Mouse (Mus musculus): ENCODE data around the gene Efhd2. TPM values are rescaled to one million over a fixed set of nuclear protein-coding genes. Genes with fewer than 3 reads are reported as not detected.
A peak's percentile ranks its signal among the peaks of the same experiment; 100 is the strongest.

Gene Efhd2
- polyA plus RNA-seq, 1 experiment from 2014 or later = 77.8 TPM

DNA sequence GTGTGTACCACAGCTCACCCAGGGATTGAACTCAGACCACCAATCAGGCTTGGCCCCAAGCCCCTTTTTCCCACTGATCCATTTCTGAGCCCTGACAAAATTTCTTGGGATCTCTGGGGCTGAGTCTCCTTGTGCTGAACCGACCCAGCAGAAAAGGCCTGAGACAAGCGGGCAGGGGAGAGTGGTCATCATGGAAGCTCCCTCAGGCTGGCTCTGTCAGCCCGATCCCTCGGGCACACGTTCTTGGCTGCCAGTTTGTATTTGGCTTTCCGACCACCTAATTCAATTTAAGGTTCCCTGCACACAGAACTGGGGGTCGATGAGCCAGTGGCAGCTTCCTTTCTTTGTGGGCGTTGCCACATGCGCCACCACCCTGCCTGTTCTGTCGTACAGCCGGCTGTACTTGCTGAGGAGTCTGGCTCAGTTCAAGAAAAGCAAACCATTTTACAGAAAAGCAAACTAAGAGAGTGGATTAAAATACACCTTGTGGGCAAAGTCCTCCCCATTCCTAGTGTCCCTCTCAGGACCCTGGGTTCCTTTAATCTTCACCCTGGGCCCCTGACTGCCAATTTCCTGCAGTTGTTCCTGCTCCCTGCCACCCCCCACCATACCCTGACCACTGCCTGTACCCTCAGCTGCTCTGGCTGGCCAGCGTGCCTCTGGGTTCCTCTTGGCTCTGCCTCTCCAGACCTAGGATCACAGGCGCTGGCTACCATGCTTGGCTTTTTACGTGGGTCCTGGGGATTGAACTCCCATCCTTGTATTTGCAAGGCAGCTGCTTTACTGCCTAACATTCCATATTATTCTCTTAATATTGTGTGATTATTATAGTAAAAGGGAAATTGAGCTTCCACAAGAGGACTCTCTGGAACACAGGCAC, 57.7 kb downstream of the Efhd2 start:
- no peak for ATAC-seq (ENCODE audit: low FRiP score, low read depth)
- Histone ChIP-seq H3K27ac (replicated peaks) (no peak overlapping the region), H3K27me3 (no peaks in the 10 kb centered on the region), H3K4me3 (no peak overlapping the region), H3K4me1 (replicated peaks) (no peaks in the 10 kb centered on the region), H3K9ac (no peak overlapping the region), H3K36me3 (peaks cover 21% of the 10 kb centered on the region; the same call in 1 of the 2 replicates), H3K9me3 (no peaks in the 10 kb centered on the region), H3K4me2 (no peak overlapping the region)
- WGBS = 51% methylated on average over 14 of the region's 14 CpGs

DNA sequence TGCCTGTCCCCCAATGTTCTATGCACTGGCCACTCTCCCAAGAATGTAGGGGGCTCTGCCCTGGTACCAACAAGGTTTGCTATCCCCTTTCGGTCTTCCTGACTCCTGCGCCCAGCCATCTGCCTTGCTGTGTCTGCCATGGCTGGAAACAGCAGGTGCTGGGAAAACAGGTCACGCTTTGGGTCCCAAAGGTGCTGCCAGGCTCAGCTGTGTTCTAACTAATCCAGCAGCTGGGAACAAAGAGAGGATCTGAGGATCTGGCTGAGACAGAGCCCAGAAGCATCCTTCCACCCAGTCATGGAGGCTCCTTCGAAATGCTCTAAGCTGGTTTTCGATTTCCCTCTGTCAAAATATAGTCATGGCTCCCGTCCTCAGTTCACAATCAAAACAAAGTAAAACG, 58.5 kb downstream of the Efhd2 start:
- 68% methylated on average over 7 of the region's 7 CpGs for WGBS
- H3K4me1 ChIP-seq (replicated peaks) = no peaks in the 10 kb centered on the region
- no peaks in the 10 kb centered on the region for H3K9me3 ChIP-seq
- ATAC-seq (ENCODE audit: low FRiP score, low read depth) = no peak
- no peak overlapping the region for H3K4me2 ChIP-seq
- H3K27me3 ChIP-seq = no peaks in the 10 kb centered on the region
- H3K4me3 ChIP-seq = no peak overlapping the region
- H3K36me3 ChIP-seq = peaks cover 29% of the 10 kb centered on the region
- H3K9ac ChIP-seq = no peak overlapping the region
- H3K27ac ChIP-seq (replicated peaks) = no peak overlapping the region; the same call in 1 of the 2 replicates

DNA sequence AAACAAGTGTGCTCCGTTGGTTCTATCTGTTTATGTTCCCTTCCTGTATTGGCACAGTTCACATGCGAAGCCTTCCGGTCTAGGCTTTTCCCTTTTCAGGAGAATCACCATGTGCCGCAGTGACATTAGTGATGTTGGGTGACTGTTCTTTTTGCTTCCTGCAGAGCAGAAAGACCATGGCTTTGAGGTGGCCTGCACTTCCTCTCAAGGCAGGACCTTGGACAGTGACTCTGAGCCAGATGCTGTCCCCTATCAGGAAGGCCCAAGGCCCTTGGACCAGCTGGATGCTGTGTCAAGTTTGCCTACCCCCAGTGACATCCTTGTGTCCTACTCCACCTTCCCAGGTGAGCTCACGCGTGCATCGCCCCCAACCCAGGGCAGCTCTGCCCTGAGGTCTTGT, 63.3 kb downstream of the Efhd2 start:
- H3K27me3 ChIP-seq = no peaks in the 10 kb centered on the region
- H3K36me3 ChIP-seq = peaks cover 71% of the 10 kb centered on the region
- no peaks in the 10 kb centered on the region for H3K9me3 ChIP-seq
- no peak overlapping the region for H3K4me3 ChIP-seq
- H3K4me2 ChIP-seq = no peak overlapping the region
- WGBS = 98% methylated on average over 7 of the region's 7 CpGs
- no peak for ATAC-seq (ENCODE audit: low FRiP score, low read depth)
- H3K4me1 ChIP-seq (replicated peaks) = no peaks in the 10 kb centered on the region
- no peak overlapping the region for H3K27ac ChIP-seq (replicated peaks)
- no peak overlapping the region for H3K9ac ChIP-seq

DNA sequence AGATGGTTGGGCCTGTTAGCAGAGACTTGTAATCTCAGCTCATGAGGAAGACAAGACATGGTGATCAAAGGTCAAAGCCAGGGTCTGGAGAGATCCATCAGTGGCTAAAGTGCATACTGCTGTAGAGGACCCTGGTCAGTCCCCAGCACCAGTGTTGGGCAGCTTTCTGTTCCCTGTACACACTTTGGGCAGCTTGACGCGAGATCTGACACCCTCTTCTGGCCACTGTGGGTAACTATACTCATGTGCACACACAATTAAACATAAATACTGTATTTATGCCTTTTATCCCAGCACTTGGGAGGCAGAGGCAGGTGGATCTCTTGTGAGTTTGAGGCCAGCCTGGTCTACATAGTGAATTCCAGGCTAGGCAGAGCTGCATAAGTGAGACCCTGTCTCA, 63.7 kb downstream of the Efhd2 start:
- no peak overlapping the region for H3K27ac ChIP-seq (replicated peaks)
- peaks cover 75% of the 10 kb centered on the region for H3K36me3 ChIP-seq
- H3K4me3 ChIP-seq = no peak overlapping the region
- H3K4me2 ChIP-seq = no peak overlapping the region
- no peak for ATAC-seq (ENCODE audit: low FRiP score, low read depth)
- no peaks in the 10 kb centered on the region for H3K9me3 ChIP-seq
- no peaks in the 10 kb centered on the region for H3K4me1 ChIP-seq (replicated peaks)
- no peak overlapping the region for H3K9ac ChIP-seq
- 94% methylated on average over 2 of the region's 2 CpGs for WGBS
- H3K27me3 ChIP-seq = no peaks in the 10 kb centered on the region

DNA sequence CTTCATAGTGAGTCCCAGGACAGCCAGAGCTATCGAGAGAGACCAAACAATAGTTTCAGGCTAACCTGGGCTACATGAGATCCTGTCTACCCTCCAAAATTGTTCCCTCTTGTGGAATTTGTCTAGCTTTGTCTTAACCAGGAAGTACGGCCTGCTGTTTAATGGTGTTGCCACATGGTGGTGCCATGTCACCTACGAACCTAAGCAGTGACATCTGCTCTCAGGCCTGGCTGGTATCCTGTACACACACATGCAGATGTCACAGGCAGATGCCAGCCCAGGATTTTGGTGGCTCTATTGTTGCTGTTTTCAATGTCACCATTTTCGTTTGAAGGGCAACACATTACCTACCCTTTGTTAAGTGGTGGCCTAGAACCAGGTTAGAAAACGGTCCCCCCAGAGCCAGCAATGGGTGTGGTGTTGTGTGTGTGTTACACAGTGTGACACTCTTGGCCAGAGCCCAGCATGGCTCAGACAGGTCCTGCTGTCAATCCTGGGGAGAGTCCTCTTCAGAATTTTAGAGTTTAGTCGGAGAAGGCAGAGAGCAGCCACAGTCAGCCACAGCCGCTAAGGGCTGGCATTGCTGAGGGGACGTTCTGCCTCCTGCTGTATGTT, 64.8 kb downstream of the Efhd2 start:
- no peak overlapping the region for H3K4me3 ChIP-seq
- H3K9ac ChIP-seq = no peak overlapping the region
- H3K27me3 ChIP-seq = no peaks in the 10 kb centered on the region
- no peak overlapping the region for H3K4me2 ChIP-seq
- no peaks in the 10 kb centered on the region for H3K9me3 ChIP-seq
- H3K36me3 ChIP-seq = peaks cover 85% of the 10 kb centered on the region
- H3K4me1 ChIP-seq (replicated peaks) = no peaks in the 10 kb centered on the region
- 68% methylated on average over 8 of the region's 8 CpGs for whole genome bisulfite sequencing
- H3K27ac ChIP-seq (replicated peaks) = no peak overlapping the region; the same call in 1 of the 2 replicates
- ATAC-seq (ENCODE audit: low FRiP score, low read depth) = peak; percentile 65; the same call in 1 of the 2 replicates

Other genes with a start within 250 kb of the Efhd2 start
- 8.2 and 9.9 TPM in 2 replicates for gene Plekhm2, start 210.0 kb downstream of the Efhd2 start, polyA plus RNA-seq (2015; fragmentation: Nextera tagmentation; extraction: Ambion mirVana)
- gene Rsc1a1, start 189.3 kb downstream of the Efhd2 start, polyA plus RNA-seq (2015; fragmentation: Nextera tagmentation; extraction: Ambion mirVana) = 0.51 TPM in 1 of 2 replicates, not detected in the other
- 13.8 and 15.1 TPM in 2 replicates for gene Ddi2, start 151.5 kb downstream of the Efhd2 start, polyA plus RNA-seq (2015; fragmentation: Nextera tagmentation; extraction: Ambion mirVana)
- gene Agmat, start 128.2 kb downstream of the Efhd2 start, polyA plus RNA-seq (2015; fragmentation: Nextera tagmentation; extraction: Ambion mirVana) = 0.14 and 0.21 TPM in 2 replicates
- 5.5 and 6.8 TPM in 2 replicates for gene Dnajc16, start 84.0 kb downstream of the Efhd2 start, polyA plus RNA-seq (2015; fragmentation: Nextera tagmentation; extraction: Ambion mirVana)
- gene Casp9, start 81.3 kb downstream of the Efhd2 start, polyA plus RNA-seq (2015; fragmentation: Nextera tagmentation; extraction: Ambion mirVana) = 20.8 and 23.0 TPM in 2 replicates
- 0.18 TPM in 1 of 2 replicates, not detected in the other for gene Cela2a, start 48.8 kb downstream of the Efhd2 start, polyA plus RNA-seq (2015; fragmentation: Nextera tagmentation; extraction: Ambion mirVana)
- gene Ctrc, start 28.6 kb downstream of the Efhd2 start, polyA plus RNA-seq (2015; fragmentation: Nextera tagmentation; extraction: Ambion mirVana) = not detected in 2 replicates
- gene Fhad1, start 140.2 kb upstream of the Efhd2 start, polyA plus RNA-seq (2015; fragmentation: Nextera tagmentation; extraction: Ambion mirVana) = 4.1 and 5.3 TPM in 2 replicates
- 8.0 and 8.3 TPM in 2 replicates for gene Tmem51, start 209.4 kb upstream of the Efhd2 start, polyA plus RNA-seq (2015; fragmentation: Nextera tagmentation; extraction: Ambion mirVana)

Measured in hindbrain, embryonic 15.5 days (tissue).